Mouse (Mus musculus) stomach, postnatal 0 days (tissue): ENCODE data around the gene Mgmt. TPM values are rescaled to one million over a fixed set of nuclear protein-coding genes. Genes with fewer than 3 reads are reported as not detected.
A peak's percentile ranks its signal among the peaks of the same experiment; 100 is the strongest.

Experiments used
- ATAC-seq: fragments of 200-750 bp; cut with Nextera tagmentation; 2 replicates; pipeline ENCODE4 v1.8.0; 2017; ENCODE audit not compliant: low FRiP score, low TSS enrichment
- DNase-seq: peaks from one replicate; pipeline ENCODE4 v3.0.0-alpha.2; 2016; ENCODE audit warnings: low spot score
- H3K27ac ChIP-seq: fragments of 300-500 bp; sonication (generic); replicated peaks from 2 replicates; pipeline ENCODE4 v1.5.1; 2014; ENCODE audit warnings: mild to moderate bottlenecking, control low read depth
- H3K27me3 ChIP-seq: fragments of 300-500 bp; sonication (generic); 2 replicates; pipeline ENCODE4 v1.6.1; 2014; ENCODE audit warnings: low read length; ENCODE audit not compliant: control insufficient read depth, insufficient read depth
- H3K36me3 ChIP-seq: fragments of 300-500 bp; sonication (generic); 2 replicates; pipeline ENCODE4 v1.6.1; 2014; ENCODE audit warnings: low read length, mixed read lengths; ENCODE audit not compliant: control insufficient read depth, insufficient read depth
- H3K4me1 ChIP-seq: fragments of 300-500 bp; sonication (generic); replicated peaks from 2 replicates; pipeline ENCODE4 v1.6.1; 2014; ENCODE audit warnings: antibody characterized with exemption; ENCODE audit not compliant: control insufficient read depth, insufficient read depth
- H3K4me2 ChIP-seq: fragments of 300-500 bp; sonication (generic); replicated peaks from 2 replicates; pipeline ENCODE4 v1.6.1; 2014; ENCODE audit warnings: low read depth, mild to moderate bottlenecking, control low read depth, moderate library complexity
- H3K4me3 ChIP-seq: fragments of 300-500 bp; sonication (generic); 2 replicates; pipeline ENCODE4 v1.5.1; 2014; ENCODE audit warnings: low read depth, low read length, control low read depth
- H3K9ac ChIP-seq: fragments of 300-500 bp; sonication (generic); 2 replicates; pipeline ENCODE4 v1.6.1; 2014; ENCODE audit warnings: mild to moderate bottlenecking, low read length, control low read depth, mixed read lengths
- H3K9me3 ChIP-seq: fragments of 300-500 bp; sonication (generic); 2 replicates; pipeline ENCODE4 v1.6.1; 2016; ENCODE audit warnings: low read length; ENCODE audit not compliant: control insufficient read depth
- CTCF ChIP-seq: IDR thresholded peaks from 2 replicates; pipeline ENCODE4 v1.5.1; 2016; ENCODE audit warnings: antibody characterized with exemption, low read depth, mild to moderate bottlenecking, moderate library complexity
- EP300 ChIP-seq: optimal IDR thresholded peaks from 2 replicates; pipeline ENCODE3; 2016; ENCODE audit warnings: antibody characterized with exemption
- WGBS: fragments of 180-500 bp; shearing (Covaris S2); extraction: QIAGEN DNeasy Blood & Tissue Kit; methylation state at CpG from one replicate; pipeline ENCODE4 v1.1.7; 2014; 5-methylcytosine and 5-hydroxymethylcytosine counted together
- polyA plus RNA-seq: library from polyadenylated mRNA; unstranded; fragments of >200 nt; fragmentation: Nextera tagmentation; extraction: Ambion mirVana; gene quantifications from 2 replicates; pipeline ENCODE4 v1.2.1, GENCODE M21; 2015

Mgmt gene
- polyA plus RNA-seq, 1 experiment from 2014 or later = 5.5 TPM

- no peak overlapping the region for H3K4me2 ChIP-seq
- 71% methylated on average over 6 of the region's 6 CpGs for WGBS
- ATAC-seq = no peak
Measured at GRCm38 (mm10) chr7:137020195-137020594, 125.8 kb downstream of the Mgmt start.

GRCm38 (mm10) chr7:137030789-137031188, 136.4 kb downstream of the Mgmt start:
- 96% methylated on average over 4 of the region's 4 CpGs for WGBS
- Histone ChIP-seq H3K4me3 (no peak overlapping the region), H3K4me2 (no peak overlapping the region), H3K27ac (no peak overlapping the region), H3K36me3 (no peaks in the 10 kb centered on the region), H3K9ac (no peak overlapping the region), H3K27me3 (no peaks in the 10 kb centered on the region), H3K9me3 (no peaks in the 10 kb centered on the region), H3K4me1 (no peaks in the 10 kb centered on the region)
- TF ChIP-seq CTCF (no peak), EP300 (no peak)
- no peak for ATAC-seq
- DNase-seq = no peak

More at GRCm38 (mm10) chr7:137020195-137020594, 125.8 kb downstream of the Mgmt start:
- Histone ChIP-seq H3K9ac (no peak overlapping the region), H3K36me3 (no peaks in the 10 kb centered on the region), H3K27ac (no peak overlapping the region), H3K4me1 (no peaks in the 10 kb centered on the region), H3K9me3 (no peaks in the 10 kb centered on the region), H3K4me3 (no peak overlapping the region), H3K27me3 (no peaks in the 10 kb centered on the region)
- no peak for DNase-seq
- TF ChIP-seq CTCF (no peak), EP300 (no peak)

GRCm38 (mm10) chr7:137033177-137033576, 138.8 kb downstream of the Mgmt start:
- Histone ChIP-seq H3K4me1 (0 out of 2 replicates have a peak, but pooled peaks cover under 1% of the 10 kb centered on the region), H3K4me2 (no peak overlapping the region), H3K9ac (no peak overlapping the region), H3K4me3 (no peak overlapping the region), H3K27me3 (no peaks in the 10 kb centered on the region), H3K9me3 (no peaks in the 10 kb centered on the region), H3K36me3 (no peaks in the 10 kb centered on the region), H3K27ac (no peak overlapping the region)
- DNase-seq = no peak
- ATAC-seq = no peak
- WGBS = 93% methylated on average over 12 of the region's 12 CpGs
- TF ChIP-seq CTCF (no peak), EP300 (no peak)

GRCm38 (mm10) chr7:137034986-137035385, 140.6 kb downstream of the Mgmt start:
- Histone ChIP-seq H3K9me3 (no peaks in the 10 kb centered on the region), H3K4me2 (no peak overlapping the region), H3K4me1 (peaks cover 5% of the 10 kb centered on the region; the same call in 1 of the 2 replicates), H3K4me3 (no peak overlapping the region), H3K9ac (no peak overlapping the region), H3K27me3 (no peaks in the 10 kb centered on the region), H3K36me3 (no peaks in the 10 kb centered on the region), H3K27ac (no peak overlapping the region)
- 97% methylated on average over 3 of the region's 3 CpGs for WGBS
- ATAC-seq (no peak), DNase-seq (no peak)
- TF ChIP-seq CTCF = no peak
- TF ChIP-seq EP300 = no peak

GRCm38 (mm10) chr7:137035916-137036315, 141.5 kb downstream of the Mgmt start:
- Histone ChIP-seq H3K9me3 (no peaks in the 10 kb centered on the region), H3K9ac (no peak overlapping the region), H3K27ac (no peak overlapping the region), H3K4me3 (no peak overlapping the region), H3K27me3 (no peaks in the 10 kb centered on the region), H3K4me2 (no peak overlapping the region), H3K4me1 (peaks cover 5% of the 10 kb centered on the region; the same call in 1 of the 2 replicates), H3K36me3 (no peaks in the 10 kb centered on the region)
- ATAC-seq (no peak), DNase-seq (no peak)
- TF ChIP-seq EP300 (no peak), CTCF (no peak)
- WGBS = 70% methylated on average over 5 of the region's 5 CpGs

- 55% methylated on average over 4 of the region's 4 CpGs for WGBS
- no peak overlapping the region for H3K4me3 ChIP-seq
- H3K9me3 ChIP-seq = no peaks in the 10 kb centered on the region
- no peaks in the 10 kb centered on the region for H3K27me3 ChIP-seq
- no peak for TF ChIP-seq CTCF
- no peak for TF ChIP-seq EP300
- H3K4me1 ChIP-seq = peaks cover 5% of the 10 kb centered on the region; the same call in 1 of the 2 replicates
- H3K9ac ChIP-seq = no peak overlapping the region
- DNase-seq (peak; percentile 53), ATAC-seq (peak; percentile 47; the same call in 1 of the 2 replicates)
- H3K4me2 ChIP-seq = no peak overlapping the region
- no peaks in the 10 kb centered on the region for H3K36me3 ChIP-seq
- no peak overlapping the region for H3K27ac ChIP-seq
Measured at GRCm38 (mm10) chr7:137037471-137037870, 143.1 kb downstream of the Mgmt start.
